Mouse (Mus musculus) heart, embryonic 13.5 days (tissue): ENCODE data around the gene Slc25a15. TPM values are rescaled to one million over a fixed set of nuclear protein-coding genes. Genes with fewer than 3 reads are reported as not detected.

Source experiments
- ATAC-seq: fragments of 200-750 bp; cut with Nextera tagmentation; 2 replicates; pipeline ENCODE4 v1.8.0; 2017; ENCODE audit warnings: moderate TSS enrichment; ENCODE audit not compliant: insufficient number of reproducible peaks, low FRiP score, low TSS enrichment; ENCODE audit errors: extremely low read depth
- H3K27ac ChIP-seq: fragments of 300-500 bp; sonication (generic); replicated peaks from 2 replicates; pipeline ENCODE4 v1.5.1; 2015; ENCODE audit warnings: moderate library complexity, mild to moderate bottlenecking, inconsistent platforms
- H3K27me3 ChIP-seq: fragments of 300-500 bp; sonication (generic); replicated peaks from 2 replicates; pipeline ENCODE4 v1.6.1; 2015; ENCODE audit warnings: mild to moderate bottlenecking, inconsistent platforms
- H3K36me3 ChIP-seq: fragments of 300-500 bp; sonication (generic); 2 replicates; pipeline ENCODE4 v1.6.1; 2015; ENCODE audit warnings: mild to moderate bottlenecking, inconsistent platforms
- H3K4me1 ChIP-seq: fragments of 300-500 bp; sonication (generic); 2 replicates; pipeline ENCODE4 v1.6.1; 2015; ENCODE audit warnings: inconsistent platforms
- H3K4me2 ChIP-seq: fragments of 300-500 bp; sonication (generic); 2 replicates; pipeline ENCODE4 v1.6.1; 2015; ENCODE audit warnings: inconsistent platforms, mild to moderate bottlenecking, moderate library complexity
- H3K4me3 ChIP-seq: fragments of 300-500 bp; sonication (generic); 2 replicates; pipeline ENCODE4 v1.5.1; 2015; ENCODE audit warnings: moderate library complexity, mild to moderate bottlenecking, inconsistent platforms
- H3K9ac ChIP-seq: fragments of 300-500 bp; sonication (generic); 2 replicates; pipeline ENCODE4 v1.6.1; 2015; ENCODE audit warnings: inconsistent platforms, mild to moderate bottlenecking, moderate library complexity
- H3K9me3 ChIP-seq: fragments of 300-500 bp; sonication (generic); 2 replicates; pipeline ENCODE4 v1.6.1; 2016; ENCODE audit warnings: inconsistent platforms
- WGBS: fragments of 180-500 bp; shearing (Covaris S2); methylation state at CpG from one replicate; pipeline ENCODE4 v1.1.7; 2015; ENCODE audit warnings: mixed read lengths; 5-methylcytosine and 5-hydroxymethylcytosine counted together
- polyA plus RNA-seq: library from polyadenylated mRNA; unstranded; fragments of >200 nt; fragmentation: Nextera tagmentation; extraction: Ambion mirVana; gene quantifications from 2 replicates; pipeline ENCODE4 v1.2.1, GENCODE M21; 2015

The Slc25a15 gene
- polyA plus RNA-seq = 11.7 and 11.9 TPM in 2 replicates

GRCm38 (mm10) chr8:22398142-22398951 is at the start of gene Slc25a15:
TSS of gene Slc25a15 (minus strand) at chr8:22398597.
- peak; percentile 89 for ATAC-seq
- Histone ChIP-seq H3K36me3 (peaks cover 14% of the 10 kb centered on the region), H3K27me3 (no peaks in the 10 kb centered on the region), H3K9ac (peak within 1 kb of the TSS; percentile 90), H3K4me2 (peak within 1 kb of the TSS; percentile 87), H3K9me3 (no peaks in the 10 kb centered on the region), H3K4me3 (peak within 1 kb of the TSS; percentile 76), H3K4me1 (peaks cover 14% of the 10 kb centered on the region), H3K27ac (peak within 1 kb of the TSS; percentile 76)
- WGBS = under 1% methylated on average over 45 of the region's 77 CpGs

- peak overlapping the region; percentile 90 for H3K9ac ChIP-seq
- no peak for ATAC-seq
- H3K9me3 ChIP-seq = no peaks in the 10 kb centered on the region
- peaks cover 6% of the 10 kb centered on the region; the same call in 1 of the 2 replicates for H3K27me3 ChIP-seq
- 10% methylated on average over 8 of the region's 8 CpGs for WGBS
- no peak overlapping the region for H3K27ac ChIP-seq
- peak overlapping the region; percentile 87 for H3K4me2 ChIP-seq
- peaks cover 23% of the 10 kb centered on the region for H3K36me3 ChIP-seq
- peak overlapping the region; percentile 82 for H3K4me3 ChIP-seq
- peaks cover 20% of the 10 kb centered on the region for H3K4me1 ChIP-seq
These were observed 13.6 kb upstream of the Slc25a15 start for GRCm38 (mm10) chr8:22411971-22412370.

GRCm38 (mm10) chr8:22411282-22411702 is 12.9 kb upstream of the Slc25a15 start, which contains the start of gene Mrps31:
TSS of gene Mrps31 (plus strand) at chr8:22411361.
- under 1% methylated on average over 25 of the region's 25 CpGs for WGBS
- peaks cover 17% of the 10 kb centered on the region for H3K36me3 ChIP-seq
- H3K27me3 ChIP-seq = peaks cover 6% of the 10 kb centered on the region; the same call in 1 of the 2 replicates
- H3K4me2 ChIP-seq = peak within 1 kb of the TSS; percentile 87
- peaks cover 20% of the 10 kb centered on the region for H3K4me1 ChIP-seq
- no peaks in the 10 kb centered on the region for H3K9me3 ChIP-seq
- peak within 1 kb of the TSS; percentile 82 for H3K4me3 ChIP-seq
- peak within 1 kb of the TSS; percentile 80 for H3K27ac ChIP-seq
- peak; percentile 74; the same call in 1 of the 2 replicates for ATAC-seq
- H3K9ac ChIP-seq = peak within 1 kb of the TSS; percentile 90

GRCm38 (mm10) chr8:22410688-22411281 is 12.4 kb upstream of the Slc25a15 start:
- peak overlapping the region; percentile 90 for H3K9ac ChIP-seq
- H3K27me3 ChIP-seq = peaks cover 6% of the 10 kb centered on the region; the same call in 1 of the 2 replicates
- ATAC-seq = no peak
- H3K27ac ChIP-seq = peak overlapping the region; percentile 80; the same call in 1 of the 2 replicates
- no peaks in the 10 kb centered on the region for H3K9me3 ChIP-seq
- peak overlapping the region; percentile 82 for H3K4me3 ChIP-seq
- H3K4me2 ChIP-seq = peak overlapping the region; percentile 87
- H3K36me3 ChIP-seq = peaks cover 12% of the 10 kb centered on the region
- peaks cover 20% of the 10 kb centered on the region for H3K4me1 ChIP-seq
- 14% methylated on average over 16 of the region's 16 CpGs for WGBS

GRCm38 (mm10) chr8:22405733-22406132 is 7.3 kb upstream of the Slc25a15 start:
- no peak overlapping the region for H3K9ac ChIP-seq
- no peak overlapping the region for H3K4me3 ChIP-seq
- no peaks in the 10 kb centered on the region for H3K9me3 ChIP-seq
- no peak overlapping the region for H3K27ac ChIP-seq
- peaks cover 4% of the 10 kb centered on the region; the same call in 1 of the 2 replicates for H3K4me1 ChIP-seq
- no peak overlapping the region for H3K4me2 ChIP-seq
- ATAC-seq = no peak
- peaks cover 6% of the 10 kb centered on the region; the same call in 1 of the 2 replicates for H3K27me3 ChIP-seq
- WGBS = 69% methylated on average over 6 of the region's 6 CpGs
- H3K36me3 ChIP-seq = no peaks in the 10 kb centered on the region

- Histone ChIP-seq H3K4me3 (no peak overlapping the region), H3K9ac (no peak overlapping the region), H3K4me1 (peaks cover 6% of the 10 kb centered on the region; the same call in 1 of the 2 replicates), H3K27ac (no peak overlapping the region), H3K27me3 (peaks cover 6% of the 10 kb centered on the region; the same call in 1 of the 2 replicates), H3K9me3 (no peaks in the 10 kb centered on the region), H3K36me3 (no peaks in the 10 kb centered on the region), H3K4me2 (no peak overlapping the region)
- 88% methylated on average over 2 of the region's 2 CpGs for WGBS
- ATAC-seq = no peak
These were observed 4.8 kb upstream of the Slc25a15 start for GRCm38 (mm10) chr8:22403235-22403634.

GRCm38 (mm10) chr8:22400593-22400992 is 2.2 kb upstream of the Slc25a15 start:
- Histone ChIP-seq H3K27me3 (no peaks in the 10 kb centered on the region), H3K9ac (no peak overlapping the region), H3K4me1 (peaks cover 14% of the 10 kb centered on the region), H3K9me3 (no peaks in the 10 kb centered on the region), H3K27ac (no peak overlapping the region), H3K4me3 (no peak overlapping the region), H3K4me2 (no peak overlapping the region), H3K36me3 (no peaks in the 10 kb centered on the region)
- no peak for ATAC-seq
- whole genome bisulfite sequencing = 84% methylated on average over 4 of the region's 4 CpGs

- no peaks in the 10 kb centered on the region for H3K9me3 ChIP-seq
- H3K9ac ChIP-seq = peak overlapping the region; percentile 90
- H3K4me1 ChIP-seq = peaks cover 14% of the 10 kb centered on the region
- H3K36me3 ChIP-seq = peaks cover 7% of the 10 kb centered on the region
- no peaks in the 10 kb centered on the region for H3K27me3 ChIP-seq
- H3K27ac ChIP-seq = peak overlapping the region; percentile 76
- ATAC-seq = no peak
- H3K4me3 ChIP-seq = peak overlapping the region; percentile 76
- peak overlapping the region; percentile 87 for H3K4me2 ChIP-seq
- WGBS = 76% methylated on average over 8 of the region's 8 CpGs
These were observed 986 bp upstream of the Slc25a15 start for GRCm38 (mm10) chr8:22399285-22399880.

- Histone ChIP-seq H3K4me3 (peak overlapping the region; percentile 76), H3K9me3 (no peaks in the 10 kb centered on the region), H3K4me1 (peaks cover 14% of the 10 kb centered on the region), H3K4me2 (peak overlapping the region; percentile 87), H3K27me3 (no peaks in the 10 kb centered on the region), H3K27ac (peak overlapping the region; percentile 76), H3K9ac (peak overlapping the region; percentile 90), H3K36me3 (peaks cover 19% of the 10 kb centered on the region)
- no peak for ATAC-seq
- 2% methylated on average over 13 of the region's 13 CpGs for WGBS
These were observed 621 bp downstream of the Slc25a15 start for GRCm38 (mm10) chr8:22397811-22398141.

- no peak for ATAC-seq
- Histone ChIP-seq H3K9ac (no peak overlapping the region), H3K4me1 (peaks cover 14% of the 10 kb centered on the region), H3K27ac (no peak overlapping the region), H3K9me3 (no peaks in the 10 kb centered on the region), H3K36me3 (peaks cover 38% of the 10 kb centered on the region), H3K27me3 (no peaks in the 10 kb centered on the region), H3K4me3 (no peak overlapping the region), H3K4me2 (no peak overlapping the region)
- WGBS = 86% methylated on average over 8 of the region's 8 CpGs
These were observed 3.1 kb downstream of the Slc25a15 start for GRCm38 (mm10) chr8:22395256-22395655.

- Histone ChIP-seq H3K27ac (no peak overlapping the region), H3K36me3 (peaks cover 46% of the 10 kb centered on the region), H3K4me1 (peaks cover 14% of the 10 kb centered on the region), H3K9ac (no peak overlapping the region), H3K4me3 (no peak overlapping the region), H3K4me2 (no peak overlapping the region), H3K27me3 (no peaks in the 10 kb centered on the region), H3K9me3 (no peaks in the 10 kb centered on the region)
- ATAC-seq = no peak
- 58% methylated on average over 4 of the region's 4 CpGs for WGBS
These were observed 3.9 kb downstream of the Slc25a15 start for GRCm38 (mm10) chr8:22394471-22394870.
